Mouse (Mus musculus) spleen, postnatal 36 days (tissue): ENCODE measurements around the gene Lmf1.

Experiments
- DNase-seq, 2 experiments: peaks; one replicate each; pipeline ENCODE4 v3.0.0; 2022; ENCODE audit warnings: low spot score in 2 of 2, mixed read lengths in 1 of 2

Gene Lmf1

GRCm38 (mm10) chr17:25568206-25568605 is 10.7 kb upstream of the Lmf1 start:
- DNase-seq, result no peak

- no peak for DNase-seq
Observed at GRCm38 (mm10) chr17:25568880-25569279, 10.0 kb upstream of the Lmf1 start.

- DNase-seq, result no peak
Observed at GRCm38 (mm10) chr17:25569833-25570647, 8.8 kb upstream of the Lmf1 start.

GRCm38 (mm10) chr17:25570648-25571452 is 8.0 kb upstream of the Lmf1 start, which contains the start of gene Sox8:
Gene Sox8 (minus strand): TSS chr17:25570686.
- peak; percentile 77 for DNase-seq

DNA sequence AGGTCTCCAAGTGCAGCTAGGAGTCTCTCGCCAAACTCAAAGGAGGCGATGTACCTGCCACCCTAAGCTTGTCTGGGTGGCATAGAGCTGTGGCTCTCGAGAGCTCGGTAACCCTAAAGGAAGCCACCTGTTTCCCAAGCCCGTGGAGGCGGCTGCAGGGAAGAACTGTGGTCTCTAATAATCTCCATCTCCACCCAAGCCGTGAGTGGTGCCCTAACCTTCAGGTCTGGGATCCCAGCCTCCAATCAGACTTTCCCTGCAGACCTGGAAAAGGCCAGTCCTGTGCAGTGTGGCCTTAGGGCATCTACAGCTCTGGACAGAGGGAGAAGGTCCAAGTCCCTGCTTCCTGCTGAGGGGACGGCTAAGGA is 7.4 kb upstream of the Lmf1 start:
- DNase-seq, result no peak

DNA sequence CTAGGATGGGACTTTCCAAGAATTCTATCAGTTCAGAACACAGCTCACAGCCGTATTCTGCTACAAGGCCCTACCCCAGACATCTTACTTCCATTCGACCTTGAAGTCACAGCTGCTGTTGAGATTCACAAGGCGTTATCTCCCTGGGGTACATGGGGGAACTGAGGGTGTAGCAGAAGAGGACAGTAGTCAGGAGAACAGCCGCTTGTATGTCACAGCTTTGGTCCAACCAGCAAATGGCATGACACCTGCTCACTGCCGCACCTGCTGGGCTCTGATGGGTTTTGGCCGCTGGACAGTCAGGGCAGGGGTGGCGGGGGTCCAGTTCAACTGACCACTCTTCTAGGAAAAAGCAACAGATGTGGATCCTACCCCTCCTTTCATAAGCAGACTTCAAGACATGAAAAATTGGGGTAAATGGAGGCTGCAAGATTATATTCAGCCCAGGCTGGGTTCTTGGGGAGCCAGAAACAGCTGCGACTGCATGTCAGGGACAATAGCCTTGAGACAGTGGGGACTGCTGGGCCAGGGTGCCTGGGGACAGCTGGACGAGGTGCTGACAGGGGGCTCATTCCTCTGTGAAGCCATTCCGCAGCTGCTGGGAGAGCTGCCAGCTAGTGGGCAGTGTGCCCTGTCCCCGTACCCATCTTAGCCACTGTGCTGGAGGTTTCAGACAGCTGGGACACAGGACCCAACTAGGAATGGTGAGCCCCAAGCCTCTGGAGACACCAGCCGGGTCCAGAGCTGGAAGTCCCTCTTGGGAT is 3.5 kb upstream of the Lmf1 start:
- peak; percentile 42 to 43 for DNase-seq

DNA sequence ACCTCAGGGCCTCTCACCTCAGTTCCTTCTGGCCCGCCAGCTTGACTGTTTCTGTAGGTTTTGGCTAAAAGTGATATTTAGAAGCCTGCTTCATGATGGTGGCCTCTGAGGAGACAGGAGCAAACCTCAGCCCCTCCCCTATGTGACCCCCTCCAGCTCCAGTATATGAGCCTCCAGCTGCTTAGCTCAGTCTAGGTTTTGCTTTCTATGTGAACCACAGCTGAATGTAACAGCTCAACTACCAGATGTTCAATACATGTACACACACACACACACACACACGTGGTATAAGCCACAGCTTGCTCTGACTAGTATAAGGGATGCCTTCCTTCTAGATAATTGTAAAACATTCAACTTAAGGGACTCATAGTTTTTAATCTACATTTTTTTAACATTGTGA is 2.9 kb upstream of the Lmf1 start:
- no peak for DNase-seq

GRCm38 (mm10) chr17:25577263-25577662 is 1.6 kb upstream of the Lmf1 start:
- no peak for DNase-seq

- DNase-seq, result no peak
Observed at GRCm38 (mm10) chr17:25577702-25578101, 1.2 kb upstream of the Lmf1 start.

GRCm38 (mm10) chr17:25579332-25580047 is 605 bp downstream of the Lmf1 start:
- no peak for DNase-seq

DNA sequence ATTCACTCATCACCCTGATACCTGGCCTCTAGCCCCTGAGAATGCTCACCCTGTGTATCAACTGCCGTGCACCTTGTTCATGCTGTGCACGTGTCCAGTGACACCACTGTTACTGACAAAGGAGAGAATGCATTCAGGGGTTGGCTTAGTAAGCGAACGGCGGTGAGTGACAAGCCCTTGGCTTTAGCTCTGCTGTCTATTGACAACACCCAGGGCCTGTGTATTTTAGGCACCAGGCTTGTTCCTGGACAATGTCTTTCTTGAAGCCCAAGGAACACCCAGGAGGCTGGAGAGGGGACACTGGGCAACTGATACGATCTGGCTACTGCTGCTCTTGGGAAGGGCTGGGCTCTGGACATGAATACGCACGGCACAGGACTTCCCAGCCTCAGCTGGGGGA is 3.2 kb downstream of the Lmf1 start:
- DNase-seq, result no peak

DNA sequence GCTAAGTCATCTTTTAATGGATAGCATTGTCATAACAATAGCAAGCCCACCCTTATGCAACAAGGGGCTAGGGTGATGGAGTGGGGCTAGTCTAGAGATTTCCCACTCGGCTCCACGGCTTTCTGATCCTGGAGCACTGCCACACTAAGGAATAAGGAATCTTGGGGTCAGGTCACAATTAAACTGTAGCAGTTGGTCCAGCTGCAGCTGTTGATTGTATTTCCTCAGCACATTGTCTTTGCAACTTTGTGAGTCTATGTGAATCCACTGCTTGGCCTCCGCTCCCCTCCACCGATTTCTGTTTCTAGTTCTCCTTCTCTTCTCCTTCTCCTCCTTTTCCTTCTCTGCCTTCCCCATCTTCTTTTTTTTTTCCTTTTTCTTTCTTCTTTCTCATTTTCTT is 4.2 kb downstream of the Lmf1 start:
- DNase-seq, result no peak

GRCm38 (mm10) chr17:25583858-25584257 is 5.0 kb downstream of the Lmf1 start:
- DNase-seq, result no peak

DNA sequence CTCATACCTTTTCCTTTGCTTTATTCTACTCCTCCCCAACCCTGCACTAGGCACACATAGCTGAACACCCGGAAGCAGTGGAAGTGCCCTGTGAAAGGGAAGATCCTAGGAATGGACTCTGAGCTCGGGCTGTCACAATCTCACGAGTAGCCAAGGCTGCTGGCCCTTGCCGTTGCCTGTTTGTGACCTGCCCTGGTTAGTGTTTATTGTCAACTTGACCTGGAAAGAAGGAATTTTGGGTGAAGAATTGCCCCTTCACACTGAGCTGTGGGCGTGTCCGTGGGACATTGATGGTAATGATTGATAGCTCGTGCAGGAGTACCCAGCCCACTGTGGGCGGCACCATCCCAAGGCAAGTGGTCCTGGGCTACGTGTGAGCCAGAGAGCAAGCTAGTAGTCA is 5.8 kb downstream of the Lmf1 start:
- no peak for DNase-seq

DNA sequence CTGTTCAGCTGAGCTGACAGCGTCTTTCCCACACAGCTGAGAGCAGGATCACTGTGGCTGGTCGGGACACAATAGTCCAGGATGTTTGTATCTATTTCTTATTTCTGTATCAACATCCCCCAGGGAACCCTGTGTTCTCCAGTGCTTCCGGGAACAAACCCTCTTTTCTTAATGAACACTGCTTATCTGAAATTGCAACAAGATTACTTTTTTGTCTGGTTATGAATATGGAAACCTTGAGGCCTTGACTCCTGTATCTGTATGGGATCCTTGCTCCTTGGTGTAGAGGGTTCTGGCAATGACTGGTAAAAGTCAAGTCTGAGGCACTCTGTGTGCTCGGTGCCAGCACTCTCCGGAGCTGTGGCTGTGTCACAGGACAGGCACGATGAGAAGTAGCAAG is 11.2 kb downstream of the Lmf1 start:
- no peak for DNase-seq

- DNase-seq, result no peak
Observed at GRCm38 (mm10) chr17:25590985-25591384, 12.1 kb downstream of the Lmf1 start.

DNA sequence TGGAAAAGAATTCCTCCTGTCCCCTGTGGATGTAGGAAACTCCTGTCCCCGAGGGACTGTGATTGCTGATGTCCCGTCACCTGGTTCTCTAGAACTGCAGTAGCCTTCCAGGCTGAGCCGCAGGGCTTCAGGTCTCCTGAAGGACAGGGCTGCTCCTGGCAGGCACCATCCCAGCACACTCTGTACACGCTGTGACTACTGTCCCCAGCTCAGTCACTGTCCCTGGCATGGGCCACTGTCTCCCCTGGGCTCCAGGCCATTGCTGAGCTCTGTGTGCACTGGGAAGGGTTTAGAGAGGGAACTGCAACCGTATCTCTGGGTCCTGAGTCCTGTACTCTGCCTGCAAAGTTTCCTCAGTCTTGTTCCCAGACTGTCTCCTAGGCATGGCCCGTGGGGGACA is 13.5 kb downstream of the Lmf1 start:
- no peak for DNase-seq

DNA sequence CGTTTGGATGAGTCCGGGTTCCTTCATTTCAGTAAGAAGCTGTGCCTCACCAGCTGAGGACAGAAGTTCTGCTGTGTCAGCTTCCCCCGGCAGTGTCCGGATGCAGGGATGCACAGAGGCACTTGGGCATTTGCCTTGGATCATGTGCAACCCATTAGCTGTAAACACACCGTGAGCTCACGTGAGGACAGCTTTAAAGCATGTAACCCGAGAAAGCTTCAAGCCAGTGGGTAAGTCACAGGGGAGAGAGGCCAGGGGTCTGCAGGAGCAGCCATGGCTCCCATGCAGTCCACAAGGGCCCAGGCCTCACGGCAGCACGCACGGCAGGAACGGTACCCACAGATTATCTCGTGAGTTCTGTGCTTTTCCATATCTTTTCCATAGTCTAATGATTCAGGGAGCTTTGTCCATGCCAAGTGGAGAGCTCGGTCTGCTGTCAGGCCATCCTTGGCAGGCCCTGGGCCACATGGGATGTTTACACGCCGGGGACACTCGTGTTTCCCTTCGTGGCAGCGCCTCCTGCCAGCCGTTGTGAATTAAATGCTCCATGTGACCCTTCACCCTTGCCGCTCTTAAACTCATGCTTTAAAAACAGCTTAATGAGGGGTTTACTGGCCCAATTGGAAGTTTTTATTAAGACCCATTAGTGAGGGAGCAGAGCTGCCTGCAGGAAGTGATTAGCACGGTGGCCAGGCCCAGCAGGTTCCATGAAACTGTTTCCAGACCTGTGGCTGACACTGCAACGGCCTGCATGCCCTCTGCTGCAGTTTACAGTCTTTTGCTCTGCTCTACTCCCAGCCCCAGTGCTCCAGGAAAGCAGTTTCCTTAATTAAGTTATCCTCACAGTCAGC is 14.8 kb downstream of the Lmf1 start:
- no peak for DNase-seq

DNA sequence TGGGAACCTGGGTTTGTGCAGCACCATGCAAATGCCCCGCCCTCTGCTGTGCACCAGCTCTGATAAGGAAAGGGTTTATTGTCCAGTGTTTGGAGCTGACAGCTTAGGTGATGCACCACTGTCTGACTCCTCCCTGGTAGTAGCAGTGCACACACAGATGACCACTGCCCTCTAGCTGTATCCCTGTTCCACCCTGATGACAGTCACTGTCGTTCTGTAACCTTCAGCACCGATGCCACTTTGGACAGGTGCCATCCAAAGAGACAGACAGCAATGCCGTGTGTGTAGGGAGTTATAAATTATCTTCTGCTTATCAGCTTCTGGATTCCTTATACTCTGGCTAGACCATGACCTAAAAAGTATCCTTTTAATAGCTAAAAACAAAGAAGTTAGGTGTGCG is 16.6 kb downstream of the Lmf1 start:
- DNase-seq, result no peak

GRCm38 (mm10) chr17:25597537-25597936 is 18.7 kb downstream of the Lmf1 start:
- DNase-seq, result no peak

DNA sequence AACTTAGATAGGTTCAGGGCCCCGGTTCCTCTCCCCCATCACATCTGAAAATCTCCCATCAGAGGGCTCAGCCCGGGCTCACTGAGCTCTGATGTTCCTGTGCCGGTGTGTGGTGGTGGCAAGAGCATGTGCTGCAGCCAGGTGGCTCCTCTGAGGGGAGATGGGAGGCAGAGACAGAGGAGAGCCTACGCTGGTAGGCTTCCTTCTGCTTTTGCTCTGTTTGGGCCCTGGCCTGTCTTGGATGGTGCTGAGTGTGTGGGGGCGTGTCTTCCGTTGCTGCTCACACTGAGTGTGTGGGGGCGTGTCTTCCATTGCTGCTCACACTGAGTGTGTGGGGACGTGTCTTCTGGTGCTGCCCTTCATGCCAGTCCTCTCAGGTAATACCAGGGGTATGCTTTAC is 23.5 kb downstream of the Lmf1 start:
- DNase-seq, result no peak
